Mouse (Mus musculus): ENCODE measurements around the gene Sned1. TPM values are rescaled to one million over a fixed set of nuclear protein-coding genes. Genes with fewer than 3 reads are reported as not detected.
A peak's percentile ranks its signal among the peaks of the same experiment; 100 is the strongest.

The Sned1 gene
- total RNA-seq, 2 experiments from 2014 or later: 8.4 to 8.6 TPM

GRCm38 (mm10) chr1:93299791-93300190 is 64.2 kb downstream of the Sned1 start:
- intact Hi-C loops (cut with DNase I): loop anchor here (10.0 kb wide), 1 partner anchor 125 kb away; no protein-coding TSS in a partner anchor
- DNase-seq: no peak

DNA sequence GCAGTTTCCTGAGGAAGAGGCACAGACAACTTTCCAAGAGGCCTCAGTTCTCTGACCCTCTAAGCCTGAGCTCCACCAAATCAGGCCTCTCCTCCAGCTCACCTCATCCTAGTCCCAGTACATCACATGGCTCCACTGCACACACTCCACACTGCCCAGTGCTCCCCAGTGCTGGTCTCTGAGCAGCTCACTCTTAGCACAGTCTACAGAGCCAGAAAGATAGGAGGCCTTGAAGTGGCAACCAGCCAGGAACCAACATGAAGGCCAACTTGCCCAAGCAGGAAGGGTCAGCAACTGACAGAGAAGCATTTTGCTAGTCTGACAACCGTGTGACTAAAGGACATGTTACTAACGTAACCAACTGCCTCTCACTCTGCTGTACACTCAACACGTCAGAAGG is 64.9 kb downstream of the Sned1 start:
- no peak for DNase-seq
- intact Hi-C loops (cut with DNase I): loop anchor here (10.0 kb wide), 1 partner anchor 126 kb away; no protein-coding TSS in a partner anchor

- DNase-seq: peak; percentile 83
- intact Hi-C loops (cut with DNase I): loop anchor here (10.0 kb wide), 1 partner anchor 131 kb away; no protein-coding TSS in a partner anchor
Measured at GRCm38 (mm10) chr1:93305581-93306337, 70.1 kb downstream of the Sned1 start, which contains the start of gene Mterf4. Gene Mterf4, minus strand, starts transcription at chr1:93305915.

DNA sequence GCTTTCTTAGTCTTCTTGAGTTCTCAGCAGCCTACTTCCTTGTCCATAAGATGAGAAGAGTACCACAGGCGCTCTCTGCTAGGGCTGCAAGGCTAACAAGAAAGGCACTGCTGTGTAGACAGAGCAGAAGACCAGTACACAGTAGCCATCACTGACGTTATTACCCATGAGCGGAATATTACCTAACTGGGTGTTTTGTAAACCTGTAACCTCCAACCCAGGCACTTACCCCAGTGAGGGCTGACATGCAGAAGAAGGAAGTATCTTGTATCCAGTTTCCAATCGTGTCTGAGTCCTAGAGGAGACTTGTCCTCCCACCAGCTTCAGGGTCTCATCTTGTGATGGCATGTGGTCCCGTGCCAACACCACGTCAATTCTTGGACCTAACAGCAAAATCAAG is 88.3 kb downstream of the Sned1 start:
- intact Hi-C loops (cut with DNase I): no loop called here
- DNase-seq: no peak

DNA sequence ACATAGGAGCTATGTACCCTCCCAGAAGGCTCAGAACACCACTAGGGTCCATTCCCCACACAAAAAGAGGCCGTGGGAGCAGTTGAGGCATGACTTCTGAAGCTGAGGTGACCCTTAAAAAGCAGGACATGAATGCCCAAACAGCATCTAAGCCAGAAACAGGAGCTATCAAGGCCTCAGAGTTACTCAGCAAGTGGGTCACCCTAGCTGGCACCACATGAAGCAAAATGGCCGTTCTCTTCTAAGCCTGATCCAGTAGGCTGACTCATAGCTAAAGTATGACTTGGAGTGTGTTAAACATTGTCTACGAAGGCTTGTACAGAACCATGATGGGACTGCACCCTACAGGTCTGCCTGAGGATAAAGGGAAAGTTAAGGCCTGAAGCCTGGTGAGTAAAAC is 90.8 kb downstream of the Sned1 start:
- intact Hi-C loops (cut with DNase I): no loop called here
- no peak for DNase-seq

DNA sequence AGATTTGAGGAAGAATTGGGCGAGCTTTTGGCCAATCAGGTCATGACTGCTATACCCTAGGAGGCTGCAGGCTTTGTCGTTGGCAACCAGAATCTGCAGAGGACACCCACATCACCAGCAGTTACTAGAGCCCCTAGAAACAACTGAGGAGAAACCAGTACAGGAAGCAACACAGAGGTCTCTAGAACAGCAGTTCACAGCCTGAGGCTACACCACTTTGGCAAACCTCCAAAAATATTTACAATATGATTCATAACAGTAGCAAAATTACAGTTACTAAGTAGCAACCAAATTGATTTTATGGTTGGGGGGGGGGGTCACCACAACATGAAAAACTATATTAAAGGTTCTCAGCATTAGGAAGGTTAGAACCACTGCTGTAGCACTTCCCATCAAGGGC is 99.0 kb downstream of the Sned1 start:
- DNase-seq: no peak
- intact Hi-C loops (cut with DNase I): no loop called here

DNA sequence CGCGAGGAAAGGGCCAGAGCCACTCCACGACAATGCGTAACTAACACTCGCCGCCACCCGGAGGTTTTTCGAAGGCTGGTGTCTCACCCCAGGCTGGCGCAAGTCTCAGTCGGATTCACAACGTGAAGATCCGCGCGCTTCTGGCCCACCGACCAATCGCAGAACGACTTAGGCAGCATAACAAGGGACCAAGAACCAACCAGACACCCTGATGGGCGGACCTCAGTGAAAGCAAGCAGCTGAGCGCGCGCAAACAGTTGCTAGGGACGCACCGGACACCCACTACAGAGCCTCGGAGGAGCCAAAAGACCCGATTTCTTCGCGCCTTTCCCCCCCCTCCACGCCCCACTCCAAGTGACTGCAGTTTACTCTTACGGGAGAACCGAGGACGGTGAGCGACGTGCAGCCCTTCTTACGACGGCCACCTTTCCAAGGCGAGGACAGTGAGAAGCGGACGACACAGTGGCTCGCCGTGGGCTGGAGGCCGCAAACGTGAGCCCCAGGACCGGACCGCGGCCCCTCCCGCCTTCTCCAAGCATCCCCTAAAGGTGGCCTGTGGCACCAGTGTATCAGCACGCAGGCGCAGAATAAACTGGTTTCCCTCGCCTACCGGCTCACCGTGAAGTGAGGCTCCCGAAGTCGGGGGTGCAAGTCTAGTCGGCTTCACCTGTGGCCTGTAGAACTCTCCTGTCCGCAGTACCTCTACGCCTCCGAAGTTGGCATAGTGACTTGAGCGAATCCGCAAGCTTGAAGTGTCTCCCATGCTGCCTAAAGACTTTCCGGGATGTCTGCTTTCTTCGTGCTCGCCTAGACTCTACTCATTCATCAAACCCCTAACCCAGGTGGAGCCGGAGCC is 107.2 kb downstream of the Sned1 start, which contains the start of the genes Ppp1r7 and Pask:
Gene Ppp1r7, plus strand, starts transcription at position 207 of the 856 bp plus-strand sequence.
Gene Pask, minus strand, starts transcription at position 835 of the 856 bp plus-strand sequence.
- DNase-seq: peak; percentile 96
- intact Hi-C loops (cut with DNase I): loop anchor here (10.0 kb wide), 1 partner anchor 168 kb away; no protein-coding TSS in a partner anchor

DNA sequence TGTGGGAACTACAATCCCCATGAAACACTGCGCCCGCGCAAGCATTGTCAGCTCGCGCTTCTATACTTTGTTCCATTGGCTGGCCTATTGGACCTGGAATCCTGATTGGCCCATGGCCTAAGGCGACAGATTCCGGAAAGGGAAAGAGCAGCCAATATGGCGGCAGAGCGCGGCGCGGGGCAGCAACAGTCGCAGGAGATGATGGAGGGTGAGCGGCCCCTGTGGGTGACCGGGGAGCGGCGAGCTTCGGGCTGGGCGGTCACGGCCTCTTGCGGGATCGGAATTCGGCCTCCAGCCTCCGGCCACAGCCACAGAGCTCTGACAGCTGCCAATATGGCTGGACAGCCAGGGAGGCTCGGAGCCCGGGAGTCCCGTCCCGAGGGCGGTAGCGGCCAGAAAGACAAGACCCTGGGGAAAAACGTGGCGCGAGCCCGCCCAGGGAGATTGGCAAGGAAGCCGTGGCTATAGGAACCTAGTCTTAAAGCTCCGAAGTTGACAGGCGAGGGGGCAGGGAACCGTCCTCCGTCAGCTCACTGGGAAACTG is 107.9 kb downstream of the Sned1 start:
- DNase-seq: peak; percentile 96
- intact Hi-C loops (cut with DNase I): loop anchor here (10.0 kb wide), 1 partner anchor 169 kb away; no protein-coding TSS in a partner anchor

GRCm38 (mm10) chr1:93347176-93347575 is 111.5 kb downstream of the Sned1 start:
- intact Hi-C loops (cut with DNase I): loop anchor here (10.0 kb wide), 1 partner anchor 172 kb away; no protein-coding TSS in a partner anchor
- DNase-seq: no peak

DNA sequence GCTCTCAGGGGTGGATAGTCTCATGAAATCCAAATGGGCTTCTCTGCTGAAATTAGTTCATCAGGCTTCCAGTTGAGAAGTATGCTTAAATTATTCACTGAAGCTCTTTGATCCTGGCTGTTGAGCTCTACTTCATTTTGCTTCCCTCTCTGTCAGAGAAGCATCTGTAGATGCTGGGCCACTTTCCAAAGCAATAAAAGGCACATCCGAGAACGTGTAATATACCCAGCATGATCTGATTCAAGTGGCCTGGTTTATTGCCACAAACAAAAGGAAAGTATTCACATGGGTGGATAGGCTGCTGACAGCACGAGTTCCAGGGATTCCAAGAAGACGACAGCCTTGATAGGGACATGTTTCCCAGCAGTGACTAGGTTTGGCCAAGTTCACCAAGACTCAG is 114.1 kb downstream of the Sned1 start:
- DNase-seq: no peak
- intact Hi-C loops (cut with DNase I): loop anchor here (10.0 kb wide), 2 partner anchors 155 to 175 kb away; no protein-coding TSS in a partner anchor

Small RNAs within 50 kb of the gene (microRNA-seq; reads per million reads assigned to microRNA genes)
- gene Mir6901: not detected
- gene Mir6902: not detected

Other genes with a start within 250 kb of the Sned1 start
- not detected for gene Aqp12, start 229.5 kb upstream of the Sned1 start, total RNA-seq (2021)
- 100 to 1,000 TPM; 715 to 768 TPM for gene Kif1a, start 133.9 kb upstream of the Sned1 start, total RNA-seq (2021)
- not detected for gene Agxt, start 100.6 kb upstream of the Sned1 start, total RNA-seq (2021)
- not detected for gene 2310007B03Rik, start 74.9 kb upstream of the Sned1 start, total RNA-seq (2021)
- under 1 TPM; 0.91 to 0.94 TPM for gene Crocc2, start 67.1 kb upstream of the Sned1 start, total RNA-seq (2021)
- 10 to 100 TPM; 22.3 to 22.8 TPM for gene Mterf4, start 70.1 kb downstream of the Sned1 start, total RNA-seq (2021)
- gene Ppp1r7, start 107.0 kb downstream of the Sned1 start, total RNA-seq (2021): 10 to 100 TPM; 66.8 to 68.1 TPM
- gene Pask, start 107.6 kb downstream of the Sned1 start, total RNA-seq (2021): 10 to 100 TPM; 10.1 to 10.8 TPM
- gene Ano7, start 138.1 kb downstream of the Sned1 start, total RNA-seq (2021): under 1 TPM; 0.10 to 0.34 TPM
- gene Hdlbp, start 243.0 kb downstream of the Sned1 start, total RNA-seq (2021): 100 to 1,000 TPM; 123 to 124 TPM

Data from left cerebral cortex, postnatal 4 days (tissue).